Mouse (Mus musculus): Measurements from ENCODE around the gene Galnt6. TPM values are rescaled to one million over a fixed set of nuclear protein-coding genes. Genes with fewer than 3 reads are reported as not detected.

The Galnt6 gene
- polyA plus RNA-seq, 1 experiment from 2014 or later: 1.2 TPM

DNA sequence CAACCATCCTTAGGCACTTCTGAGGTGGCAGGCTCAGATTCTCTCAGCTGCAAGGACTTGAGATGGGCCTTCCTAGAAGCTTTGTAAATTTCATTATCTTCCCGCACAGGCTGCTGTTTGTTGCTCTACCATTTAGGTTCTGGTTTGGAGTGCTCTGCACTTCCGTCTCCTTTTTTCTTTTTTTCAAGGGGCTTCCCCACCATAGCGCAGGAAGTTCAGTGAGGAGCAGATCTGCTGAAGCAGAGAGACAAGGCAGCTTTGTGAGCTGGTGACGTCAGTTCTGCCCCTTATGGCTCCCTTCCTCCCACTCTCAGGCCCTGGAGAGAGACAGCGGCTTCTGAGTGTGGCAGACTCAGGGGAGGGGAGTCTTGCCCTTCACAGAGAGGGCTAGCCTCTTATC, 3.4 kb upstream of the Galnt6 start:
- peaks cover 42% of the 10 kb centered on the region for H3K27me3 ChIP-seq (replicated peaks; ENCODE audit: control insufficient read depth, insufficient read depth, low read length)
- H3K27ac ChIP-seq (ENCODE audit: low read depth, low read length): no peak overlapping the region
- no peak for DNase-seq (ENCODE audit: low spot score)

DNA sequence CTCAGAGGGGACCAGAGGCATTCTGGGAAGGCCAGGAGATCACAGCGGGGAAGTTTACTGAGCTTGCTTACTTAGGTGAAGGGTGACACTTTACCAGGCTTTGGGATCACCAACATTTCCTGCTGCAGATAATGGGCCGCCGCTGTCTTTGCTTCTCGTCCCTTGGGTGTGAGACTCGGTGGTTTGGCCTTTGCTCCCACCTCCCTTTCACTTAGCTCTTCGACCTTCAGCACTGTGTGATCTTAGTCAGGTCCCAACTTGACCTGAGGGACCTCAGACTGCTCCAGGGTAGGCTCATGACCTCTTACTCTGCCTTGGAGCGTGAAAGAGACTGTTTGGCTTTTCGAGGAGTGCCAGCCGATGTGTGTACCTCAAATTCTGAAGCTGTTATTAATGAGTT, 1.9 kb upstream of the Galnt6 start:
- Histone ChIP-seq H3K27me3 (replicated peaks; ENCODE audit: control insufficient read depth, insufficient read depth, low read length) (peaks cover 48% of the 10 kb centered on the region), H3K9me3 (ENCODE audit: control insufficient read depth, low read length) (no peaks in the 10 kb centered on the region), H3K4me2 (no peak overlapping the region), H3K27ac (ENCODE audit: low read depth, low read length) (no peak overlapping the region), H3K36me3 (ENCODE audit: control insufficient read depth, insufficient read depth, low read length) (no peaks in the 10 kb centered on the region), H3K4me3 (ENCODE audit: low read depth, low read length) (no peak overlapping the region), H3K4me1 (replicated peaks; ENCODE audit: control insufficient read depth, insufficient read depth, low read length) (peaks cover 26% of the 10 kb centered on the region), H3K9ac (ENCODE audit: low read depth, low read length) (no peak overlapping the region)
- WGBS: 36% methylated on average over 9 of the region's 9 CpGs
- no peak for ATAC-seq (replicated peaks; ENCODE audit: low FRiP score)
- no peak for DNase-seq (ENCODE audit: low spot score)

More for the DNA sequence above, 3.4 kb upstream of the Galnt6 start:
- Histone ChIP-seq H3K4me1 (replicated peaks; ENCODE audit: control insufficient read depth, insufficient read depth, low read length) (peaks cover 26% of the 10 kb centered on the region), H3K9me3 (ENCODE audit: control insufficient read depth, low read length) (no peaks in the 10 kb centered on the region), H3K4me2 (no peak overlapping the region), H3K4me3 (ENCODE audit: low read depth, low read length) (no peak overlapping the region), H3K36me3 (ENCODE audit: control insufficient read depth, insufficient read depth, low read length) (no peaks in the 10 kb centered on the region), H3K9ac (ENCODE audit: low read depth, low read length) (no peak overlapping the region)
- 17% methylated on average over 5 of the region's 5 CpGs for WGBS
- ATAC-seq (replicated peaks; ENCODE audit: low FRiP score): no peak

DNA sequence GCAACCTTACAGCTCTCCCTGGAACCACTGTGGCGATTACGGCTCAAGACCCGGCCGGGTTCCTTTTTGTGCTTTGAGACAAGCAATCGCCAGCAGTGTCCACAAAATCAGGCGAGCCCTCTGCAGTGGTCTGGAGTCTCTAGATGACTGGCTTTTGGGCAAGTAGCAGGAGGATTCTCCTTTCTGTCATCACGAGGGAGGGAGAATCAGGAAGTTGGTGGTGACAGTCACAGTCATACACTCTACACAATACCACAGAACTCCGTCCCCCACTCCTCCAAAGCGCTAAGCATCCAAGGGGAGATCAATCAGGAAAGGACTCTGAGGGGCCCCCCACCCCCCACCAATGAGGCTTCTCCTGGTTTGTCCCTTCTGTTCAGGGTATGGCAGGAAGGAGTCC, 590 bp downstream of the Galnt6 start:
- DNase-seq (ENCODE audit: low spot score): no peak
- Histone ChIP-seq H3K9me3 (ENCODE audit: control insufficient read depth, low read length) (no peaks in the 10 kb centered on the region), H3K9ac (ENCODE audit: low read depth, low read length) (no peak overlapping the region), H3K4me3 (ENCODE audit: low read depth, low read length) (peak overlapping the region; percentile 48), H3K36me3 (ENCODE audit: control insufficient read depth, insufficient read depth, low read length) (no peaks in the 10 kb centered on the region), H3K4me1 (replicated peaks; ENCODE audit: control insufficient read depth, insufficient read depth, low read length) (peaks cover 21% of the 10 kb centered on the region), H3K4me2 (peak overlapping the region; percentile 78), H3K27me3 (replicated peaks; ENCODE audit: control insufficient read depth, insufficient read depth, low read length) (peaks cover 53% of the 10 kb centered on the region), H3K27ac (ENCODE audit: low read depth, low read length) (no peak overlapping the region)
- WGBS: 28% methylated on average over 9 of the region's 9 CpGs
- ATAC-seq (replicated peaks; ENCODE audit: low FRiP score): no peak

- Histone ChIP-seq H3K4me3 (ENCODE audit: low read depth, low read length) (no peak overlapping the region), H3K4me2 (no peak overlapping the region), H3K27me3 (replicated peaks; ENCODE audit: control insufficient read depth, insufficient read depth, low read length) (peaks cover 53% of the 10 kb centered on the region), H3K36me3 (ENCODE audit: control insufficient read depth, insufficient read depth, low read length) (no peaks in the 10 kb centered on the region), H3K27ac (ENCODE audit: low read depth, low read length) (no peak overlapping the region), H3K9me3 (ENCODE audit: control insufficient read depth, low read length) (no peaks in the 10 kb centered on the region), H3K4me1 (replicated peaks; ENCODE audit: control insufficient read depth, insufficient read depth, low read length) (peaks cover 20% of the 10 kb centered on the region), H3K9ac (ENCODE audit: low read depth, low read length) (no peak overlapping the region)
- ATAC-seq (replicated peaks; ENCODE audit: low FRiP score) (no peak), DNase-seq (ENCODE audit: low spot score) (no peak)
- WGBS: 83% methylated on average over 11 of the region's 11 CpGs
Measured at GRCm38 (mm10) chr15:100727834-100728233, 1.3 kb downstream of the Galnt6 start.

- ATAC-seq (replicated peaks; ENCODE audit: low FRiP score): no peak
- Histone ChIP-seq H3K4me1 (replicated peaks; ENCODE audit: control insufficient read depth, insufficient read depth, low read length) (peaks cover 21% of the 10 kb centered on the region), H3K9me3 (ENCODE audit: control insufficient read depth, low read length) (no peaks in the 10 kb centered on the region), H3K36me3 (ENCODE audit: control insufficient read depth, insufficient read depth, low read length) (no peaks in the 10 kb centered on the region), H3K9ac (ENCODE audit: low read depth, low read length) (no peak overlapping the region), H3K4me3 (ENCODE audit: low read depth, low read length) (no peak overlapping the region), H3K27ac (ENCODE audit: low read depth, low read length) (no peak overlapping the region), H3K4me2 (no peak overlapping the region), H3K27me3 (replicated peaks; ENCODE audit: control insufficient read depth, insufficient read depth, low read length) (peaks cover 49% of the 10 kb centered on the region)
- WGBS: 83% methylated on average over 11 of the region's 11 CpGs
- no peak for DNase-seq (ENCODE audit: low spot score)
Measured at GRCm38 (mm10) chr15:100726721-100727120, 2.5 kb downstream of the Galnt6 start.

DNA sequence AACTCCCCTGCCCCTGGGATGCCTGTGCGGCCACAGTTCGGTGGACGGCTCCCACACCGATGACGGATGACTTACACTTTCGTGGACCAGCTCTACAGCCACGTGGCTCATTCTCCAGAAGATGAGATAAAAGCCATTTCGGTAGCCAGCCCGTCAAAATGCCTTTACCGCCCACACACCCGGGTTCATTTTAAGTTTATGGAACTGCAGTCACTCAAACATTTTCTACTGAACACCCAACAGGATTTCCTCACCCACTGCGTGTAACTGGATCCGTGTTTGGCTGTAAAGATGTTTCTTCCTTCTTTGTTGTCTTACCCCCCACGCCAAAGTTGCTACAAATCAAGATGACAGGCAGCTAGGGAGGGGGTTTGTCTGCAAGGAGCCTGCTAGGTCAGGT, 5.7 kb downstream of the Galnt6 start:
- DNase-seq (ENCODE audit: low spot score) (no peak), ATAC-seq (replicated peaks; ENCODE audit: low FRiP score) (no peak)
- Histone ChIP-seq H3K9me3 (ENCODE audit: control insufficient read depth, low read length) (no peaks in the 10 kb centered on the region), H3K9ac (ENCODE audit: low read depth, low read length) (no peak overlapping the region), H3K4me2 (no peak overlapping the region), H3K4me1 (replicated peaks; ENCODE audit: control insufficient read depth, insufficient read depth, low read length) (peaks cover 6% of the 10 kb centered on the region), H3K36me3 (ENCODE audit: control insufficient read depth, insufficient read depth, low read length) (no peaks in the 10 kb centered on the region), H3K4me3 (ENCODE audit: low read depth, low read length) (no peak overlapping the region), H3K27me3 (replicated peaks; ENCODE audit: control insufficient read depth, insufficient read depth, low read length) (peaks cover 22% of the 10 kb centered on the region), H3K27ac (ENCODE audit: low read depth, low read length) (no peak overlapping the region)
- 60% methylated on average over 14 of the region's 14 CpGs for WGBS

GRCm38 (mm10) chr15:100722564-100722963, 6.6 kb downstream of the Galnt6 start:
- Histone ChIP-seq H3K9ac (ENCODE audit: low read depth, low read length) (no peak overlapping the region), H3K4me1 (replicated peaks; ENCODE audit: control insufficient read depth, insufficient read depth, low read length) (peaks cover 6% of the 10 kb centered on the region), H3K4me2 (no peak overlapping the region), H3K4me3 (ENCODE audit: low read depth, low read length) (no peak overlapping the region), H3K27ac (ENCODE audit: low read depth, low read length) (no peak overlapping the region), H3K9me3 (ENCODE audit: control insufficient read depth, low read length) (no peaks in the 10 kb centered on the region), H3K27me3 (replicated peaks; ENCODE audit: control insufficient read depth, insufficient read depth, low read length) (peaks cover 13% of the 10 kb centered on the region; the same call in 1 of the 2 replicates), H3K36me3 (ENCODE audit: control insufficient read depth, insufficient read depth, low read length) (no peaks in the 10 kb centered on the region)
- ATAC-seq (replicated peaks; ENCODE audit: low FRiP score): no peak
- no peak for DNase-seq (ENCODE audit: low spot score)
- WGBS: 60% methylated on average over 6 of the region's 6 CpGs

GRCm38 (mm10) chr15:100722026-100722425, 7.2 kb downstream of the Galnt6 start:
- 53% methylated on average over 4 of the region's 4 CpGs for WGBS

GRCm38 (mm10) chr15:100721445-100721844, 7.7 kb downstream of the Galnt6 start:
- WGBS: 80% methylated on average over 5 of the region's 5 CpGs
- Histone ChIP-seq H3K27me3 (replicated peaks; ENCODE audit: control insufficient read depth, insufficient read depth, low read length) (peaks cover 8% of the 10 kb centered on the region; the same call in 1 of the 2 replicates), H3K4me3 (ENCODE audit: low read depth, low read length) (no peak overlapping the region), H3K27ac (ENCODE audit: low read depth, low read length) (no peak overlapping the region), H3K4me1 (replicated peaks; ENCODE audit: control insufficient read depth, insufficient read depth, low read length) (peaks cover 6% of the 10 kb centered on the region), H3K9ac (ENCODE audit: low read depth, low read length) (no peak overlapping the region), H3K4me2 (no peak overlapping the region), H3K9me3 (ENCODE audit: control insufficient read depth, low read length) (no peaks in the 10 kb centered on the region), H3K36me3 (ENCODE audit: control insufficient read depth, insufficient read depth, low read length) (no peaks in the 10 kb centered on the region)
- DNase-seq (ENCODE audit: low spot score): no peak
- ATAC-seq (replicated peaks; ENCODE audit: low FRiP score): no peak

More at GRCm38 (mm10) chr15:100722026-100722425, 7.2 kb downstream of the Galnt6 start:
- no peaks in the 10 kb centered on the region for H3K9me3 ChIP-seq (ENCODE audit: control insufficient read depth, low read length)
- DNase-seq (ENCODE audit: low spot score) (no peak), ATAC-seq (replicated peaks; ENCODE audit: low FRiP score) (no peak)
- H3K9ac ChIP-seq (ENCODE audit: low read depth, low read length): no peak overlapping the region
- H3K4me2 ChIP-seq: no peak overlapping the region
- H3K36me3 ChIP-seq (ENCODE audit: control insufficient read depth, insufficient read depth, low read length): no peaks in the 10 kb centered on the region
- no peak overlapping the region for H3K4me3 ChIP-seq (ENCODE audit: low read depth, low read length)
- H3K27me3 ChIP-seq (replicated peaks; ENCODE audit: control insufficient read depth, insufficient read depth, low read length): peaks cover 8% of the 10 kb centered on the region; the same call in 1 of the 2 replicates
- peaks cover 6% of the 10 kb centered on the region for H3K4me1 ChIP-seq (replicated peaks; ENCODE audit: control insufficient read depth, insufficient read depth, low read length)
- no peak overlapping the region for H3K27ac ChIP-seq (ENCODE audit: low read depth, low read length)

Data from liver, embryonic 11.5 days (tissue).